Mouse (Mus musculus): ENCODE results near the gene Padi6. TPM values are rescaled to one million over a fixed set of nuclear protein-coding genes. Genes with fewer than 3 reads are reported as not detected.

Gene Padi6
- total and polyA plus RNA-seq, 2 experiments from 2014 or later: not detected

DNA sequence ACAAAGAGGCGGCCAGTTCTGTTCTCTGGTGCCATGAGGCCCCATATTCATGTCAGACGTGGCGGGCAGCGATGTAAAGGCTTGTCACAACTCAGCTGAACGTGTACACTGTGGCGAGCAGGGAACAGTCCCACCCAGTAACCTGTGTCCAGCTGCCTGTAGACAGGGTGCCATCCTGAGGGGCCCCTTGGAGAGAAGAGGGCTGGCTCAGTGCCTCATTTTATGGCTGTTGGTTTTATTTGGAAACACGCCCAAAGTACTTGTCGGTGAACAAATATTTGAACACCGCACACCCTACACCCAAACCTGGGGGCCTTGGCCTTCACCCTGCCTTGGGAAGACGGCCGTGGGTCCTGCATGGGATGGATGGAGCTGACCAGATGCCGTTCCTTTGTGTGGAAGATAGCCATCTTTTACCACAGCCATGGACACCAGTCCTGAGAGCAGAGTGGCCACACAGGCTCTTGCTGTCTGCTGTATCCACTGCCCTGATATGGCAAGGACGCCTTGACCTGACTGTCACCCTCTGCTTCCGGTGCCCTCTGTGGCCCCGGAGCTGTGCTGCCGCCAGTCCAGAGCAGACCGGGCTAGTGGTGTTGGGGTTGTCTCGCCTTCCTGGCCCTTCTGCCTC is 34.0 kb downstream of the Padi6 start:
- H3K27ac ChIP-seq (ENCODE audit: low read depth): peak overlapping the region; percentile 52; the same call in 1 of the 2 replicates
- H3K9me3 ChIP-seq (replicated peaks; ENCODE audit: control insufficient read depth, low read length): no peaks in the 10 kb centered on the region
- no peak overlapping the region for H3K4me3 ChIP-seq (ENCODE audit: low read depth, low read length)
- H3K36me3 ChIP-seq (replicated peaks; ENCODE audit: control insufficient read depth, insufficient read depth, low read length): peaks cover 48% of the 10 kb centered on the region
- ATAC-seq (ENCODE audit: insufficient read depth, low read depth): peak; percentile 37
- no peak overlapping the region for H3K4me2 ChIP-seq (ENCODE audit: low read depth, low read length)
- peaks cover 27% of the 10 kb centered on the region for H3K4me1 ChIP-seq (ENCODE audit: control insufficient read depth, insufficient read depth)
- no peaks in the 10 kb centered on the region for H3K27me3 ChIP-seq (ENCODE audit: control insufficient read depth, insufficient read depth, low read length)
- no peak overlapping the region; the same call in 1 of the 2 replicates for H3K9ac ChIP-seq (replicated peaks; ENCODE audit: low read depth, low read length)
- no peak for DNase-seq (ENCODE audit: low spot score)
- TF ChIP-seq CTCF (IDR thresholded peaks at IDR 0.05; ENCODE audit: low read depth): no peak
- WGBS: 39% methylated on average over 18 of the region's 18 CpGs

DNA sequence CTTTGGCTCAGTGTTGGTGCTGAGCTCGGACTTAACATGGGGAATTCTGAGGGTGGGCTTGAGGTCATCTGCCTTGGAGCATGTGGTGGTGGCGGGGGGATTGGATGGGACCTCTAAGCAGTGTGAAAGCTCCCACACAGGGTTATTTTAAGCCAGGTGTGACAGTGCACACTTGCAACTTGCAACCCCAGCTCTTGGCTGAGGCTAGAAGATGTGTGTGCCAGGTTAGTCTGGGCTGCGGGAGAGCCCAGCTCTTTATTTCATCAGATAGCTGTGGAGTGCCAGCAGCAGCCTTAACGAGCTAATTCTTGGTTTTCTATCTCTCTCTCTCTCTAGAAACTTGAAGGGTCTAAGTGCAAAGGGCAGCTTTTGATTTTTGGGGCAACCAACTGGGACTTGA is 34.8 kb downstream of the Padi6 start:
- peaks cover 27% of the 10 kb centered on the region for H3K4me1 ChIP-seq (ENCODE audit: control insufficient read depth, insufficient read depth)
- ATAC-seq (ENCODE audit: insufficient read depth, low read depth): no peak
- TF ChIP-seq CTCF (IDR thresholded peaks at IDR 0.05; ENCODE audit: low read depth): no peak
- no peak for TF ChIP-seq EP300 (IDR thresholded peaks at IDR 0.05; ENCODE audit: low read depth)
- peaks cover 40% of the 10 kb centered on the region for H3K36me3 ChIP-seq (replicated peaks; ENCODE audit: control insufficient read depth, insufficient read depth, low read length)
- H3K9me3 ChIP-seq (replicated peaks; ENCODE audit: control insufficient read depth, low read length): no peaks in the 10 kb centered on the region
- H3K27me3 ChIP-seq (ENCODE audit: control insufficient read depth, insufficient read depth, low read length): no peaks in the 10 kb centered on the region
- no peak overlapping the region for H3K4me3 ChIP-seq (ENCODE audit: low read depth, low read length)
- H3K9ac ChIP-seq (replicated peaks; ENCODE audit: low read depth, low read length): 0 out of 2 replicates have a peak overlapping the region, but pooled peaks have one; percentile 40
- H3K4me2 ChIP-seq (ENCODE audit: low read depth, low read length): no peak overlapping the region
- 52% methylated on average over 4 of the region's 4 CpGs for WGBS
- DNase-seq (ENCODE audit: low spot score): no peak
- no peak overlapping the region for H3K27ac ChIP-seq (ENCODE audit: low read depth)

- Histone ChIP-seq H3K4me2 (ENCODE audit: low read depth, low read length) (no peak overlapping the region), H3K9ac (replicated peaks; ENCODE audit: low read depth, low read length) (0 out of 2 replicates have a peak overlapping the region, but pooled peaks have one; percentile 19), H3K9me3 (replicated peaks; ENCODE audit: control insufficient read depth, low read length) (no peaks in the 10 kb centered on the region), H3K27me3 (ENCODE audit: control insufficient read depth, insufficient read depth, low read length) (peaks cover 2% of the 10 kb centered on the region; the same call in 1 of the 2 replicates), H3K36me3 (replicated peaks; ENCODE audit: control insufficient read depth, insufficient read depth, low read length) (peaks cover 8% of the 10 kb centered on the region), H3K4me1 (ENCODE audit: control insufficient read depth, insufficient read depth) (peaks cover 34% of the 10 kb centered on the region), H3K27ac (ENCODE audit: low read depth) (no peak overlapping the region), H3K4me3 (ENCODE audit: low read depth, low read length) (no peak overlapping the region)
- TF ChIP-seq EP300 (IDR thresholded peaks at IDR 0.05; ENCODE audit: low read depth): no peak
- no peak for TF ChIP-seq CTCF (IDR thresholded peaks at IDR 0.05; ENCODE audit: low read depth)
- DNase-seq (ENCODE audit: low spot score) (no peak), ATAC-seq (ENCODE audit: insufficient read depth, low read depth) (no peak)
- WGBS: 34% methylated on average over 4 of the region's 4 CpGs
Observed at GRCm38 (mm10) chr4:140704166-140704565, 38.3 kb downstream of the Padi6 start.

- Histone ChIP-seq H3K27ac (ENCODE audit: low read depth) (no peak overlapping the region), H3K9ac (replicated peaks; ENCODE audit: low read depth, low read length) (peak overlapping the region; percentile 86; the same call in 1 of the 2 replicates), H3K9me3 (replicated peaks; ENCODE audit: control insufficient read depth, low read length) (no peaks in the 10 kb centered on the region), H3K36me3 (replicated peaks; ENCODE audit: control insufficient read depth, insufficient read depth, low read length) (peaks cover 3% of the 10 kb centered on the region), H3K4me2 (ENCODE audit: low read depth, low read length) (peak overlapping the region; percentile 97), H3K27me3 (ENCODE audit: control insufficient read depth, insufficient read depth, low read length) (peaks cover 7% of the 10 kb centered on the region; the same call in 1 of the 2 replicates), H3K4me1 (ENCODE audit: control insufficient read depth, insufficient read depth) (peaks cover 32% of the 10 kb centered on the region), H3K4me3 (ENCODE audit: low read depth, low read length) (no peak overlapping the region)
- WGBS: 34% methylated on average over 8 of the region's 8 CpGs
- no peak for TF ChIP-seq EP300 (IDR thresholded peaks at IDR 0.05; ENCODE audit: low read depth)
- no peak for TF ChIP-seq CTCF (IDR thresholded peaks at IDR 0.05; ENCODE audit: low read depth)
- DNase-seq (ENCODE audit: low spot score) (no peak), ATAC-seq (ENCODE audit: insufficient read depth, low read depth) (no peak)
Observed at GRCm38 (mm10) chr4:140703636-140704035, 38.8 kb downstream of the Padi6 start.

DNA sequence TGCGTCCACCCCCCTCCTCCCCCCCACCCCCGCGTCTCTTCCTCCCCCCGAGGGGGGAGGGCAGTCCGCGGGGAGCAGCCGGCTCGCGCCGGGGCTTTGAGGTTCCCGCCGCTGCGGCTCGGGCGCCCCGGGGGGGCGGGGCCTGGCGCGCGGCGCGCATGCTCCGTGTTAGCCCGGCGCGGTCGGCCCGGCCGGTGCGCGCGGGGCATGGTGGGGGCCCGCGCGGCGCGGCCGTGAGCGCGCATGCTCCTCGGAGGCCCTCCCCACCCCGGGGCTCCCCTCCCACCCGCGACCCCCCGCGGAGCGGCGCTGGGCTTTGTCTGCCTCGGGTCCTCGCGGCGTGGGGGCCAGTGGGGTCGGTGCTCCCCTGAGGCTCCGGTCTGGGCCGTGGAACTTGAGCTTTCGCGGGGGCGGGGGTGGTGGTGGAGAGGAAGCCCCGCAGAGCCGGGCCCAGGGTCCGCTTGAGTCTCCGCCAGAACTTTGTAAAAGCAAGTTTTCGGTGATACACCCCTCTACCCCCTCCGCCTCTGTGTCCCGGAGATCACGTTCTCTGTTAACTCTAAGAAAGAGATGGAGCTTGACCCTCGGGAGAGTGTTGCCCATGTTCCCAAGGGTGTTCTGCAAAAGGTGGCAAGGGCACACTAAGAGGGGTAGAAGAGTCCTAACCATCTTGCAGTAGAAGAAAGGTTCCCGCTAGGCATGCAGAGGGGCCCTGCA is 39.7 kb downstream of the Padi6 start:
- peaks cover 23% of the 10 kb centered on the region for H3K4me1 ChIP-seq (ENCODE audit: control insufficient read depth, insufficient read depth)
- H3K9me3 ChIP-seq (replicated peaks; ENCODE audit: control insufficient read depth, low read length): no peaks in the 10 kb centered on the region
- under 1% methylated on average over 38 of the region's 68 CpGs for whole genome bisulfite sequencing
- H3K27me3 ChIP-seq (ENCODE audit: control insufficient read depth, insufficient read depth, low read length): peaks cover 9% of the 10 kb centered on the region; the same call in 1 of the 2 replicates
- TF ChIP-seq EP300 (IDR thresholded peaks at IDR 0.05; ENCODE audit: low read depth) (no peak), CTCF (IDR thresholded peaks at IDR 0.05; ENCODE audit: low read depth) (no peak)
- peak overlapping the region; percentile 93 for H3K27ac ChIP-seq (ENCODE audit: low read depth)
- no peaks in the 10 kb centered on the region; the same call in 1 of the 2 replicates for H3K36me3 ChIP-seq (replicated peaks; ENCODE audit: control insufficient read depth, insufficient read depth, low read length)
- peak overlapping the region; percentile 95 for H3K4me3 ChIP-seq (ENCODE audit: low read depth, low read length)
- peak overlapping the region; percentile 86 for H3K9ac ChIP-seq (replicated peaks; ENCODE audit: low read depth, low read length)
- peak overlapping the region; percentile 97 for H3K4me2 ChIP-seq (ENCODE audit: low read depth, low read length)
- DNase-seq (ENCODE audit: low spot score) (peak; percentile 61), ATAC-seq (ENCODE audit: insufficient read depth, low read depth) (peak; percentile 87)

Measured in heart, postnatal 0 days (tissue).